Mouse (Mus musculus): ENCODE results near the gene Cacng2. TPM values are rescaled to one million over a fixed set of nuclear protein-coding genes. Genes with fewer than 3 reads are reported as not detected.
A peak's percentile ranks its signal among the peaks of the same experiment; 100 is the strongest.

Cacng2 gene
- total RNA-seq, 2 experiments from 2014 or later, result 36.0 to 36.7 TPM

DNA sequence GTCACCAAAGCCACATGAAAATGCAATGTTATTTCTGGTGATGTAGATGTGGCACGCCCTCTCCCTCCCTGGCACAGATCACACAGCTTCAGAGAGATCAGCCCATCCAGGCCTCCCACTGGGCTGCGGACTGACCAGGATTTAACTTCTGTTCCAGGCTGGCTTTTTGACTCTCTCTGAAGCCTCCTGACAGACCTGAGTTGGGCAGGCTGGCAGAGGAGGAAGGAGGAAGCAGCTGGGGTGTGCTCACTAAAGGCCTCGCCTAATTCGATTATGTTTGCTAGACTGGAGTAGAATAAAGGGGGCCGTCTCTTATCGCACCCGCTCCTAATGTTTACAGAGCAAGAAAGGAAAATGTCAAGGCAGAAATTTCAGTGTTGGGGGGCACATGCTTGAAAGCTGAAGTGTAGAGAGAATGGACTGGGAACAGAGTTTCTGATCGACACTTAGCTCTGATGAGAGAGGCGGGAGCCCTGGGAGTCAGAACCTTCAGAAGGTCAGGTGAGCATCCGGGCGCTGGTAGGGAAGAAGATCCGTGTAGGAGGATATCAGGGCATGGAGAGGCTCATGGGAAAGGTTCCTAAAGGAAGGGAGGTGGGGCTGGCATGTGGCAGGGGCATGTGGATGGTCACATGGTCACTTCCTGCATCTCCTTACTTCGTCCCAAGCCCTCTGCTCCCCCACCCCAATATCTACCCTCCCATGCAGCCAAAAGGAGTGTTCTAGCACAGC is 36.8 kb downstream of the Cacng2 start:
- intact Hi-C loops (cut with DNase I), result no loop called here
- peak; percentile 85 for DNase-seq

DNA sequence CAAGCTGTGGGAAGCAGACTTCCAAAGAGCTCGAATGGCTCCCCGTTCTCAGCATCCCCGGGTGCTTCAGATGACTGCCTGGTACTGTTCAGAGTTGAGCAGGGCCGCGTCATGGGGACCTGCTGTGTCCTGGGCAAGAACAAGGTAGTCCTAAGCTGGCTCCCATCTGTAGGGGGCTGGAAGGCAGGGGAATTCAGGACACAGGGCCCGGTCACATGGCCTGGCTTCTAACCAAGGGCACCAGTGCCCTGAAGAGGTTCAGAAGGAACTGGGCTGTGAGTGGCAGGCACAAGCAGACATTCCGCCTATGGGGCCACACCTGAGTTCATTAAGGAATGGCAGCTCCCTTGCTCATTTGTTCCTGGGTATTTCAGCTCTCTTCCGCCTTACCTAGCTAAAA is 37.7 kb downstream of the Cacng2 start:
- DNase-seq, result peak; percentile 65
- intact Hi-C loops (cut with DNase I), result no loop called here

DNA sequence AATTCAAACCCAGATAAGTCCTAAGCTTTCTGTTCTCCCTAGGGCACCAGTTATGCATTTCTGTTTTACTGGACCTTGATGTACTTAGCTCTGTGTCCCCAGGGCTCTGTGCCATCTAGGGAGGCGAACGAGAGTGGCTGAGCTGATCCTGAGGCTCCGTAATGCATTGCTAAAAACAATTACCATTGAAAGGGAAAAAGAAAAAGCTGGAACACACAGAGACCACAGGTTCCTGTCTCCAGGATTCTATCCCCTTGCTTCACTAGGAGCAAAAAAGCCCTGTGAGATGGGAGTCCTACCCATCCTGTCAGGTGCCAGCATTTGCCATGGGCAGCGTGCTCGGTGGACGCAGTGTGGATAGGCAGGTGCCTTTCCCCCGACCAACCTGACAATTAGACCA is 38.4 kb downstream of the Cacng2 start:
- intact Hi-C loops (cut with DNase I), result no loop called here
- no peak for DNase-seq

DNA sequence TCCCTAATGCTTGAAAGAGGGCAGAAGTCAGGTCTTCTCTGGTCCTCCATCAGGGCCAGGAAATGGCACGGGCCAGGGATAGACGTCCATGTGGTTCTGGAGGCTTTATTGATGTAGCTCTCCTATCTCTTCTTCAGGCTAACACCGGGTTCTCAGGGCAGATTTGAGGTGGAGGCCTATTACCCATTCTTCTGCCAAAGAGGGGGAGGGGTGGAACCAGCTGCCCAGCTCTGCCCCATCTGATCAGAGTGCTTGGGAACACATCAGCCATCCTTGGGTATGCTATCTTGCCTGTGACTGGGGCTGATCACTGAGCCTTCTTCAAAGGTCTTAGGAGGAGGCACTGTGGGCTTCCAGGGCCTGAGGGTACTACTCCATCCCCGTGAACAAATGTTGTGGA is 39.5 kb downstream of the Cacng2 start:
- DNase-seq, result no peak
- intact Hi-C loops (cut with DNase I), result no loop called here

DNA sequence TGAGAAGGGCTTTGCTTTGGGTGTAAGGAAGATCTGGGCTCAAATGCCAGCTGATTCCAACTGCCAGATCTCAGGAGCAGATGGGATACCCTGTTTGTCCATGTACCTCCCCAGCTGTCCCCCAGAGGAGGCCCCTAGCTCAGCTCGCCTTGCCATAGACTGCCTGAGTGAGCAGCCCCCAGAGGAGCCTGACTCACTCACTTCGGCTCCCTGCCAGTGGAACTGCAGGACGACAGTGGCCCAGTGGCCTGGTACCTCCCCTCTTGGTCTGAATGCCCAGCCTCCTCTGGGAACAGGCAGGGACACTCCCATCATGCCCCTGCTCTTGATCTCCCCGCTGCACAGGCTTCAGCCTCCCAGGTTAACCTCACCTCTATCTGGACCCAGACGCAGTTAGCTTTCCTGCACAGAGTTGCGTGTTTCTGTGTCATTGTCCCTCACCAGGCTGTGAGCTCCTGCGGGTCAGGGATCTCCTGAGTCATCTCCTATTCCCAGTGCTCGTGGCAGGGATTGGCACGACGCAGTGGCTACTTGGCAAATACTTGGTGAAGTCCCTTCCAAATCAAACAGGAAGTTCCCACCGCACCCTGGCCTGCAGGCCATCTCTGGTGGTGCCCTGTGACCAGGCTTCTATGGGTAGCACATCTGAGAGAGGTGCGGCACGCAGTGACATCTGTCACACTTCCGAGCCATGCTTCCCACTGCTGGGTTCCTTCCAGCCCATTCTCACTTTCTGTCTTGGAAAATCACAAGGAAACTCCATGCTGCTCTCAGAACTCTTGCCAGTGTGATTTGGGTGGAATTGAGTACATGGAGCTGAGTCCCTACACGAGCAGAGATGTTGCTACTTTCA is 40.8 kb downstream of the Cacng2 start:
- peak; percentile 92 for DNase-seq
- intact Hi-C loops (cut with DNase I), result no loop called here

DNA sequence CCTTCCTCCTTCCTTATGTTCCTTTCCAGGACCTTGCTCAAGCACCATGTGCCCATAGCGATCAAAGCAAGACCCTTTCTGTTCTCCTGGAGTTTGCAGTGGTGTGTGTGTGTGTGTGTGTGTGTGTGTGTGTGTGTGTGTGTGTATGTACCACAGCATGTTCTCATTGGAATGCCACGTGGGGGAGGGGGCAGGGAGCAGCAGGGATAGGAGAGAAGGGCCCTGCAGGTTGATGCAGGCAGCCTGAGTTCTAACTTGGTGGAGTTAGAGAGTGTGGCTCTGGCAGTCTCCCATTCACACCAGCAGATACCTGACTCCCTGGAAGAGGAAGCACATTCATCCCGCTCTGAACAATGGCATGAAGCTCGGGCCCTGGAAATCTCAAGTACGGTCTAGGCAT is 41.6 kb downstream of the Cacng2 start:
- no peak for DNase-seq
- intact Hi-C loops (cut with DNase I), result no loop called here

DNA sequence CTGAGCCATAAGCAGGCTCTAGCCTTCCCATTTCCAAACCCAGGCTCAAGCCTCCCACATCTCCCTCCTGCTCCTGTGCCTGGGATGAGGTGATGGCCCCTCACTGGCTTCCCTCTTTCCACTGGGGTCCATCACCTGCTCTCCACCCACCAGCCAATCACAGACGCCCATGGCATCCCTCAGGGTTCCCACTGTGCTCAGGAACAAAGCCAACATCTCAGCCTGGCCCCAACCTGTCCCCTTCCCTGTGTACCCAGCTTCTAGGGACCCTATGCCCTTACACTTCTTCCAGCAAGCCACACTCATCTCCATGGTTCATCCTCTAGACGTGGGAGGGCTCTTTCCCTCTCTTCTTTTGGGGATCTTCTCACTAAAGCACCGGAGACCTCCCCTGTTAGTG is 43.9 kb downstream of the Cacng2 start:
- peak; percentile 45 for DNase-seq
- intact Hi-C loops (cut with DNase I), result no loop called here

DNA sequence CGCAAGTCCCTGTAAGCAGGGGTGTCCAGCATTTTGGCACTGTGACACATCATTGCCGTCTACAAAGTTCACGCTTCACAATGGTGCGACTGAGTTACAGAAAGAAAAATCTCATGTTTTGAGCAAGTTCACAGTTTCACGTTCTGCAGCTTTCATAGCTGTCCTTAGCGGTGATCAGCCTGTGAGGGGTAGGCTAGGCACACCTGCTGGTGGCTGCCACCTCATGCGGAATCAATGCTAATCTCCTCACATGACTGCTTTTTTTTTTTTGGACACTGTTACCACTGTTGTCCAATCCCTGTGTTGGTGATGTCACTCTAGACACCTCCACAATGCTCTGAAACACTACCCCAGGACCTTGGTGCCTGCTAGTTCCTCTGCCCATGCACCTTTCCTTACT is 46.7 kb downstream of the Cacng2 start:
- intact Hi-C loops (cut with DNase I), result no loop called here
- DNase-seq, result no peak

DNA sequence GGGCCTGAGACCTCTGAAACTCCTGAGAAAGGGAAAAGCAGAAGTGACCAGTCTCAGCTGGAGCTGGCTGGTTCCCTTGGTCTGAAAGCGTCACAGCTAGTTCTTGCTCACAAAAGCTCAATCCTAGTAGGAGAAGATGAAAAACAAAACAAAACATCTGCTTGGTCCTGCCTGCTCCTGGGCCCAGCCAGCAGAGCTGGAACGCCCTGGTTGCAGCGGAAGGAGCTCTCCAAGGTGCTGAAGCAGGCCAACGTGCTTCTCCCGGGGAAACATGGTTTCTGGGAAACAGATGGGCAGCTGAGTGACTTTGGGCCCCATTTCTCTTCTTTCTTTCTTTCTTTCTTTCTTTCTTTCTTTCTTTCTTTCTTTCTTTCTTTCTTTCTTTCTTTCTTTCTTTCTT is 53.4 kb downstream of the Cacng2 start:
- peak; percentile 52 for DNase-seq
- intact Hi-C loops (cut with DNase I), result no loop called here

DNA sequence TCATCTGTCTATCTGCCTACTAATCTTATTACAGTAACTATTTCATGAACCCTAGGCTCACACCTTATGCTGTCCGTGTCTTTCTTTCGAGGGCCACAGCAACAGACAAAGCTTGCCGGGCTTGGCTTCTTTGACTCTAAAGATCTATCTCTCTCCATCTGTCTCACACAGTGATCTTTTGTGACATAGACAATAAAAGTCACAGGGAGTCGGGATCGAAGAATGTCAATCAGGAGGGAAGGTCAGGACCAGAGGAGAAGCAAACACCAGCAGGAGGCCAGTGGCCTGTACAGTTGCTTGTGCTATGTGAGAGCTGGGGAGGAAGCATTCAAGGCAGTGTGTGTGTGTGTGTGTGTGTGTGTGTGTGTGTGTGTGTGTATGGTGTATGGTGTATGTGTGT is 54.3 kb downstream of the Cacng2 start:
- intact Hi-C loops (cut with DNase I), result no loop called here
- no peak for DNase-seq

DNA sequence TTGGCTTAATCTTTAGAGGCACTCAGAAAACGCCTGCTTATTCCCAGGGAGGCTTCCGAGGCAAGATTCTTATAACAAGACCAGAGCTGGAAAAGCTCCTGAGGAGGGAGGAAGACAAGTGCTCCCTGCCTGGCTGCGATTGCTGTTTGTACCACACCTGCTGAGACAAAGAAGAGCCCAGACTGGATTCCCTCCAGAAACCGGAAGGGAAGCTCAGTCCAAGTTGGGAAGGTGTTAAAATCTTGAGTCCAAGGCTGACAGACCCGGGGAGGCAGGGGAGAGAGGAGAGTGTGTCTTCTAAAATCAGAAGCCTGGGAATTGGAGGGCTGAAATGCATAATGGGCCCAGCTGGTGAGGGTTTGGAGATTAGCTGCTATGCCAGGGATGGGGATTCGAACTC is 55.5 kb downstream of the Cacng2 start:
- intact Hi-C loops (cut with DNase I), result no loop called here
- no peak for DNase-seq

DNA sequence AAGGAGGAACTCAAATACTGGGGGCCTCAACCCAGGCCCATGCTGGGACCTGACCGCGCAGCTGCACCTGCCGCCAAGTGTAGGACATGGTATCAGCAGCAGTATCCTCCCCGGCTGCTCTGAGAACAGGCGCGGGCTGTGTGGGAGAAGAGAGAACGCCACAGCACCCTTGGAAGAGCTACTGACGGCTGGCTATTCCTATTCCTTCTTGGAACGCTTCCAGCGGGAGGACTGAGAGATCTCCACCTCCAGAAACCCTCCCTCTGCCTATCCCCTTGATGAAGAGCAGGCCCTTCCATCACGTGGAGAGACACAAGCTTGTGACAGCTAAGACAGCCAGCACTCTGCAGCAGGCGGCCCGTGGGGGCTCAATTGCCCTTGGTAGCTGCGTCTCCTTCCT is 57.4 kb downstream of the Cacng2 start:
- peak; percentile 40 for DNase-seq
- intact Hi-C loops (cut with DNase I), result no loop called here

DNA sequence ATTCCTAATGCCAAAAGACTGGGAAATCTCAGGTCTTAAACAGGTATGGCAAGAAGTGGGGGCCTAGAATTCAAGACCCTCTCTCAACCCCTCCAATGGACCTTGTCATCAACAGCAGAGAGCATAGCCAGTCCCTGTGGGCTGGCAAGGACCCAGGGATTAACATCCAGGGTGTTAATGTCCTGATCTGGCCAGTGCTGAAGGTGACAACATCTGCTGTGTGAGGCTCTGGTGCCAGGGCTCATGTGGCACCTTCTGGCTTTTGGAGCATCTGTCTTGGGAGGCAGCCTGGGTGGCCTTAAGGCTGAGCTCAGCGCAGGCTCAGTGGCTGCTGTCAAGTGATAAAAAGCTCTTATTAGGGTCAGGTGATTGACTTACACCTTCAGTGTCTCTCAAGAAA is 62.9 kb downstream of the Cacng2 start:
- DNase-seq, result peak; percentile 82
- intact Hi-C loops (cut with DNase I), result no loop called here

DNA sequence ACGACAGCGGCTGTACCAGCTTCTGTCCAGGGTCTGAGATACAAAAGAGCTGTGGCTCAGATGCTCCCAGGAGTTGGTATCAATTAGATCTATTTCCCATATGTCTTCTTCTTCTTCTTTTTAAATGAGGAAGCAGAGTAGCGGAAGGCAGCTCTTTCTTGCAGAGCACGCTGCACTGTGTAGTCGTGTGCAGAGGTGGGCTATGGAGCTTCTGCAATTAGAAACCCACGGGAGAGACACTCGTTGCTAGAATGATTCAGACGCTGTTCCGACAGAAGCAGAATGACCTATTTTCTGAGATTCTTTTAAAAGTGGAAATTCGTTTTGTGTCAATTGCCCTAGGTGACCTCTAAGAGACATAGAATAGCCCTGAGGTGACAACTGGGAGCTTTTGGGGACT is 69.1 kb downstream of the Cacng2 start:
- intact Hi-C loops (cut with DNase I), result no loop called here
- DNase-seq, result no peak

DNA sequence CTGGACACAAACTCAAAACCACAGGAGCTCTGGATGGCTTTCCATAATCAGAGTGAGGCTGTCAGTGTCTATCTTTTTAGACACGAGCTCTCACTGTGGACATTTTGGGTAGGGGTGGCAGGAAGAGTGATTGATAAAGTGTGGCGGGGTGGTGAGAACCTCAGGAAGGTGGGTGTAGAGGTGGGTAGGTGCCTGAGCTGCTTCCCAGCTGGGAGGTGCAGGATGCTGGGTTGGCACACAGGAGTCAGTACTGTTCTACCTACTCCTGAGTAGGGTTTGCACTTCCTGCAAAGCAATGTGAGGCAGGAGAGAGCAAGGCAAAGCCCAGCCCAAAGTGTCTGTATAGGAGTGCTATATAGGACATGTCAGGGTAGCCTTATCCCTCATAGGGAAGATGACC is 69.9 kb downstream of the Cacng2 start:
- intact Hi-C loops (cut with DNase I), result no loop called here
- DNase-seq, result no peak

DNA sequence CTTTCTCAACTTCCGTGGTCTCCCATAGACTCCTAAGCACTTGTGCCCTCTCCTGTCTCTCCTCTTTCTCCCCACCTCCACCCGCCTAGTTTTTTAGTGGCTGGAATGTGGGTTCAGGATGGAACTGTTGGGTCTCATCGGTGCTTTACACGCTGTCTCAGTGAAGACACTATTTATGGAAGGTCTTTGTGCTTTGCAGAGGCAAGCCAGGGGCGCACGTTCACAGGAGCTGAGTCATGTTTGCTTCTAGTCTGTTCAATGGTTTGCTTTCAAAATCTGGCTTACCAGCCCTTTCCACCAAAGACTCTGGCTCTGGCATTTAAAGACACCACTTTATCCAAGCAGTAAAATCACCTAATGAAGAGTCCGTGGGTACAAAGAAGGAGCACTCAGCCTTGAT is 74.0 kb downstream of the Cacng2 start:
- intact Hi-C loops (cut with DNase I), result no loop called here
- no peak for DNase-seq

DNA sequence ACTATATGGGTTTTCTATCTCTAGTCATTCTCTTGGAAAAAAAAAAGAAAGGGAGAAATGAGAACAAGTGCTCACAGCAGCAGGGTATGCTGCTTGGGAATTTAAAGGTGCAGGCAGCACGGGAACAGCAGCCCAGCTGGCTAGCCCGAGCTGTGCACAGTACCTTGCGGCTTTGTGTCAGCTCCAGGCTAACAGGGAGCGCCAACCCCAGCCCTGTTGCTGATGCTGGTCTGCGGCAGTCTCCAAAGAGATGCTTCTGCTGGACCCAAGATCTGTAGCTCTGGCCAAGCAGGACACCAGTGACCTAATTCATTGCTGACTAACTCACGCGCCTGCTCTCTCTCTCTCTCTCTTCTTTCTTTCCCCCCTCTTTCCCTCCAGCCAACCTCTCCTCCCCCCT is 74.5 kb downstream of the Cacng2 start:
- intact Hi-C loops (cut with DNase I), result no loop called here
- DNase-seq, result no peak

DNA sequence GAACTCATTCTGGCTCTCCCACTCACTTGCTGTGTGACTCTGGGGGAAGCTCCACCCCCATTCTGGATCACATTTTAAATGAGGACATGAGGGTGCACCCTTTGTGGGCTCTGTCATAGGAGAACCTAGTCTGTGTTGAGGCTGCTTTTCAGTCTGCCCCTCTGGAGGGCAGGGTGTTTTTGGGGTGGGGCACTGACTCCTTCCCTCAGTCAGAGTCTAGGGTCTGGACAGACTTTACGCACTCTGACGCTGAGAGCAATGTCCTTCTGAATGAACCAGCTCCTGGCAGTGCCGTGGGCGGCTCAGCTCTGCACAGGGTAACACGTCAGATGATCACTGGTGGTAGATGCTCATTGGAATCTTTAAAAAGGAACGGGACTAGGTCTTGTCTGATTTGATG is 75.0 kb downstream of the Cacng2 start:
- intact Hi-C loops (cut with DNase I), result no loop called here
- no peak for DNase-seq

DNA sequence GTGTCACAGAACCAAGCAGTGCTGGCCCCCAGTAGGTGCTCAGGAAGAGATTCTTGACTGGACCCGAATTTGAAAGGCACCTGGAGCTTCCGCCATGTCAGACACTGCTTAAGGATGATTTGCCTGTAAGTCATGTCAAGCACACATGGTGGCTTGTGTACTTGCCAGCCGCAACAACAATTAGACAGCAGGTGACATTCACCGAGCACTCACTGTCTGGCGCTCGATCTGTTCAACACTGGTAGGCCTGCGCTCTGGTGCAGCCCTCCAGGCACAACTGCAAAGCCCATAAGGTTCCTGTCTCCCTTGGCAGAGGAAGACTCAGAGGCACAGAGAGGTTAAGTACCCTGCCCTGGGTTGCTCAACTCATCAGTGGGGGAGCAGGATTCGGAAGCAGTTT is 77.1 kb downstream of the Cacng2 start:
- peak; percentile 33 for DNase-seq
- intact Hi-C loops (cut with DNase I), result no loop called here

DNA sequence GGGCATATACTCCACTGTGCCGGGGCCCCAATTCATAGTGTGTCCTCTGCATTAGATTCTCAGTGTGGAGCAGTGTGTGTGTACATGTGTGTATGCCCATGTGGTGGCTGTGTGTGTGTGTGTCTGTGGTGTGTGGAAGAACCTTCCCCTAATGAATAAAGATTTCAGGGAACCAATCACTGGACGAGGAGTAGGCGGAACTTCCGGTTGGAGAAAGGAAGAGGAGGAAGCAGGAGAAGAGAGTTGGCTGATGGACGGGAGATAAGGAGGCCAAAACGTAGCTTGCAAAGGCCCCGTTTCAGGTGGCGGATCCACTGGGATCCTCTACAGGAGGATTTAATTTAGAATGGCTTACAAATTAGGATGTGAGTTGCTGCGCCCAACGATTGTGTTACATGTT is 82.2 kb downstream of the Cacng2 start:
- DNase-seq, result no peak
- intact Hi-C loops (cut with DNase I), result no loop called here

DNA sequence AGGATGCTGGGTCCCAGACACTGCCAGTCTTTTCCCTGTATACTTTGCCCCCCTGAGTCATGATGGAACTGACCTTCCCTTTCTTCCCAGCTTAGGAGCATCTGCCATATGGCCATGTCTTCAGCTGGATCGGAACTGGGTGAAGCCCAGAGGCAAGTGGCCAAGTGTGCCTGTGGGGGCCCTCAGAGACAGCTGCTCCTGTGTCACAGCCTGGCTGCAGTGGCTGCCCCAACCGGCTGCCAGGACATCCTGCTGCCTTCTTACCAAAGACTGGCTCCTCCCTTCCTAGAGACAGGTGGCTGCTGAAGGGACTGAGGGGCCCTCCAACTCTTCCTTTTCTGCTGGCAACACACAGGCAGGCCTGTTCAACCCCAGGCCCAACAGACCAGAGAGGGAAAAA is 83.2 kb downstream of the Cacng2 start:
- intact Hi-C loops (cut with DNase I), result no loop called here
- peak; percentile 96 for DNase-seq

DNA sequence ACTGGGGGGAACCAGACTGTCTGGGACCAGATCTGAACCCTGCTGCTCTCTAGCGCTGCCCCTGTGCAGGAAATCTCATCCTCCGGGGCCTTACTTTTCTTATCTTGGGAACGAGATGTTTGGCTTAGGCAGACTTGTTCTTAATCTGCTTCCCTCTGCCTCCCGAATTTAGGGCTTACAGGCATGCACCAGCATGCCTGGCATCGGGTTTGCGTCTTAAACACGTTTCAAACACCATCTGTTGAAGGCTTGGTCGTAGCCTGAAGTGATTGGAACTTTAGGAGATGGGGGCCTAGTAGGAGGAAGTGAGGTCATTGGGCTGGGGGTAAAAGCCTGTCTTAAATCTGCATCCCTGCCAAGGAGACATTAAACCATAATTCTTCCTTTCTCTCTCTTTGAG is 89.9 kb downstream of the Cacng2 start:
- DNase-seq, result no peak
- intact Hi-C loops (cut with DNase I), result no loop called here
